Mouse (Mus musculus): ENCODE measurements at regions not wholly inside any gene's neighbourhood (a gene's known extent, or its start where the extent isn't known, plus 50 kb on each side); places are given as distances from the start of the nearest gene placed in this dataset.

DNA sequence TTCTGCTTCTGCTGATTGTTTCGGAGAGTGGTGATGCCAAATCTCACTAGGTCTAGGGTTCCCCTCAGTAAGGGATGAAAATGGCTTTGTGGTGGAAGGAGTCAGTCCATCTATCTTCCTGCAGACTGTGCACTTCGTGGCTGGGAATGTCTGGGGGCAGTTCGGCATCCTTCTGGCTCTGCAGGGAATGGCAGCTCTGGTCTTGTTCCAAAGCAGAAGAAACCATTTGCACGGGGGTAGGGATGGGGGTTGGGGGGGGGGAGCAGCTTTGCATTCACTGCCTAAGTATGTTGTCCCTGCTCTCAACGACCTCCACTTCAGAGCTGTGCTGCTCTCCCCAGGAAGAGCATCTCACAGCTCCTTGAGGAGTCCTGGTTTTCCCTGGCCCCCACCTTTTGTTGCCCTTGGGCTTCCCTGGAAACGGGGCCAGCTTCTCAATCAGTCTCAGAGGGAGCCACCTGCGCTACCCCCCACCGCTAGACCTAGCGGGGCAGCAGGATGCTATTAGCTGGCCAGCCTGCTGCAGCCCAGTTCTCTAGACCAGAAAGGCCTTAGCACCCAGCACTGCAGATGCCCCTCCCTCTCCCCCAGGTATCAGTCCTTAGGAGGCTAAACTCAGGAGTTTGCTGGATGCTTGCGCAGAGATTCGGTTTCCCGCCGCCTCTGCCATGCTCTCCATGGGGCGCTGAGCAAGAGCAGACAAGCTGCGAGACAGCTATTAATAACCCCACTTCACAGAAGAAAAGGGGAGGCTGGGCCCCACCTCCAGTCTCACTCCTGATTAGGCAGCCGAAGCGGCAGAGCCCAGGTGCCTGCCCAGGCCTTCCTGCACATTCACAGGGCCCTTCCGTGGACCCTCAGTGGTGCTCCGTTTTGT, 98.7 kb downstream of the 2410131K14Rik start:
- TF ChIP-seq CTCF (IDR thresholded peaks at IDR 0.05; ENCODE audit: insufficient read depth, low read depth, low read length) (no peak), POLR2A (IDR thresholded peaks at IDR 0.05; ENCODE audit: insufficient read depth, low read depth, low read length) (no peak)
